Mouse (Mus musculus) myocyte (in vitro differentiated cells): Measurements from ENCODE around the gene Mcf2l. TPM values are rescaled to one million over a fixed set of nuclear protein-coding genes. Genes with fewer than 3 reads are reported as not detected.

Source experiments
- H3K27me3 ChIP-seq: one replicate; pipeline ENCODE4 v1.6.1; 2011; ENCODE audit not compliant: control insufficient read depth, insufficient read depth, insufficient read length
- H3K36me3 ChIP-seq: one replicate; pipeline ENCODE4 v1.6.1; 2011; ENCODE audit not compliant: control insufficient read depth, insufficient read depth
- H3K4me2 ChIP-seq: one replicate; pipeline ENCODE4 v1.6.1; 2011; ENCODE audit warnings: low read depth, control low read depth
- H3K4me3 ChIP-seq: one replicate; pipeline ENCODE4 v1.5.1; 2011; ENCODE audit warnings: mild to moderate bottlenecking, control low read depth, moderate library complexity
- H3K79me2 ChIP-seq: one replicate; pipeline ENCODE4 v1.6.1; 2011; ENCODE audit not compliant: control insufficient read depth, insufficient read depth
- H3ac ChIP-seq: one replicate; pipeline ENCODE4 v1.6.1; 2011; ENCODE audit not compliant: control insufficient read depth, insufficient read length
- CEBPB ChIP-seq: IDR thresholded peaks from 2 replicates; pipeline ENCODE4 v1.6.1; 2011; ENCODE audit warnings: mild to moderate bottlenecking, moderate library complexity; ENCODE audit not compliant: poor library complexity, insufficient read depth, severe bottlenecking
- E2F4 ChIP-seq: IDR thresholded peaks from one replicate; pipeline ENCODE4 v1.6.1; 2011; ENCODE audit warnings: mild to moderate bottlenecking, control low read depth, moderate library complexity; ENCODE audit not compliant: insufficient read depth
- MAX ChIP-seq: IDR thresholded peaks from one replicate; pipeline ENCODE4 v1.6.1; 2011; ENCODE audit warnings: low read depth, mild to moderate bottlenecking, control low read depth
- MYOD1 ChIP-seq, 3 experiments: IDR thresholded peaks; one replicate each; pipeline ENCODE4 v1.6.1; 2011; ENCODE audit warnings: control low read depth in 2 of 3, low read depth in 2 of 3, mild to moderate bottlenecking in 2 of 3, moderate library complexity in 1 of 3; ENCODE audit not compliant: insufficient read length in 2 of 3, control insufficient read depth in 1 of 3
- MYOG ChIP-seq, 3 experiments: IDR thresholded peaks; one replicate each; pipeline ENCODE4 v1.6.1; 2011; ENCODE audit warnings: control low read depth in 2 of 3, low read depth in 2 of 3, mild to moderate bottlenecking in 2 of 3; ENCODE audit not compliant: insufficient read length in 2 of 3, control insufficient read depth in 1 of 3, insufficient read depth in 1 of 3
- POLR2A ChIP-seq: IDR thresholded peaks from one replicate; pipeline ENCODE4 v1.6.1; 2011; ENCODE audit warnings: low read depth, mild to moderate bottlenecking, control low read depth, moderate library complexity; ENCODE audit not compliant: insufficient read length
- POLR2AphosphoS2 ChIP-seq: IDR thresholded peaks from one replicate; pipeline ENCODE4 v1.6.1; 2011; ENCODE audit warnings: low read depth, control low read depth; ENCODE audit not compliant: insufficient read length
- REST ChIP-seq: IDR thresholded peaks from one replicate; pipeline ENCODE4 v1.6.1; 2011; ENCODE audit warnings: mild to moderate bottlenecking, control low read depth, moderate library complexity; ENCODE audit not compliant: insufficient read depth, insufficient read length
- SRF ChIP-seq: IDR thresholded peaks from one replicate; pipeline ENCODE4 v1.6.1; 2011; ENCODE audit warnings: low read depth; ENCODE audit not compliant: control insufficient read depth, insufficient read length
- TCF12 ChIP-seq: IDR thresholded peaks from one replicate; pipeline ENCODE4 v1.6.1; 2011; ENCODE audit warnings: mild to moderate bottlenecking, control low read depth; ENCODE audit not compliant: poor library complexity, insufficient read depth, severe bottlenecking
- TCF3 ChIP-seq: IDR thresholded peaks from one replicate; pipeline ENCODE4 v1.6.1; 2011; ENCODE audit warnings: low read depth, control low read depth; ENCODE audit not compliant: insufficient read length
- USF1 ChIP-seq: IDR thresholded peaks from one replicate; pipeline ENCODE4 v1.6.1; 2011; ENCODE audit warnings: low read depth, mild to moderate bottlenecking, control low read depth, moderate library complexity
- polyA plus RNA-seq: library from polyadenylated mRNA; unstranded; fragments of >200 nt; fragmentation: generic; extraction: Trizol; gene quantifications from one replicate; pipeline ENCODE4 v1.2.1, GENCODE M21; 2012; ENCODE audit warnings: missing spikeins

Gene Mcf2l
- polyA plus RNA-seq, 1 experiment = 1.2 TPM

GRCm38 (mm10) chr8:12842342-12842995, 31.1 kb upstream of the Mcf2l start:
- Histone ChIP-seq H3K79me2 (no peaks in the 10 kb centered on the region), H3K4me2 (no peak overlapping the region), H3K27me3 (no peaks in the 10 kb centered on the region), H3ac (no peak overlapping the region), H3K36me3 (no peaks in the 10 kb centered on the region), H3K4me3 (no peak overlapping the region)
- TF ChIP-seq POLR2A (no peak), MYOD1 (IDR thresholded peaks at IDR 0.05; ENCODE audit: control insufficient read depth in 1 of 3, insufficient read length in 2 of 3, low read depth in 2 of 3) (no peak), MAX (no peak), TCF3 (no peak), TCF12 (no peak), USF1 (no peak), SRF (no peak), CEBPB (no peak)

GRCm38 (mm10) chr8:12844347-12844950, 29.2 kb upstream of the Mcf2l start:
- no peak overlapping the region for H3K4me3 ChIP-seq
- H3ac ChIP-seq = no peak overlapping the region
- no peaks in the 10 kb centered on the region for H3K79me2 ChIP-seq
- no peaks in the 10 kb centered on the region for H3K27me3 ChIP-seq
- H3K36me3 ChIP-seq = peaks cover 5% of the 10 kb centered on the region
- no peak overlapping the region for H3K4me2 ChIP-seq
- TF ChIP-seq MYOG (IDR thresholded peaks at IDR 0.05; ENCODE audit: control insufficient read depth in 1 of 3, insufficient read depth in 1 of 3, insufficient read length in 2 of 3, low read depth in 2 of 3) = no peak
- TF ChIP-seq USF1 = no peak
- no peak for TF ChIP-seq REST
- TF ChIP-seq POLR2AphosphoS2 = no peak
- no peak for TF ChIP-seq E2F4
- no peak for TF ChIP-seq TCF3
- TF ChIP-seq MAX = no peak

GRCm38 (mm10) chr8:12846447-12846846, 27.2 kb upstream of the Mcf2l start:
- no peaks in the 10 kb centered on the region for H3K27me3 ChIP-seq
- H3K4me2 ChIP-seq = no peak overlapping the region
- no peak overlapping the region for H3ac ChIP-seq
- H3K36me3 ChIP-seq = peaks cover 5% of the 10 kb centered on the region
- no peak overlapping the region for H3K4me3 ChIP-seq
- TF ChIP-seq USF1 (no peak), CEBPB (no peak), MAX (no peak), SRF (no peak), POLR2AphosphoS2 (no peak), MYOG (IDR thresholded peaks at IDR 0.05; ENCODE audit: control insufficient read depth in 1 of 3, insufficient read depth in 1 of 3, insufficient read length in 2 of 3, low read depth in 2 of 3) (no peak), TCF3 (no peak), TCF12 (no peak), POLR2A (no peak), E2F4 (no peak), MYOD1 (IDR thresholded peaks at IDR 0.05; ENCODE audit: control insufficient read depth in 1 of 3, insufficient read length in 2 of 3, low read depth in 2 of 3) (no peak)
- no peaks in the 10 kb centered on the region for H3K79me2 ChIP-seq

GRCm38 (mm10) chr8:12851241-12851640, 22.4 kb upstream of the Mcf2l start:
- Histone ChIP-seq H3K27me3 (no peaks in the 10 kb centered on the region), H3K4me2 (no peak overlapping the region), H3K79me2 (no peaks in the 10 kb centered on the region), H3ac (no peak overlapping the region), H3K36me3 (peaks cover 5% of the 10 kb centered on the region), H3K4me3 (no peak overlapping the region)
- no peak for TF ChIP-seq POLR2A
- no peak for TF ChIP-seq E2F4
- TF ChIP-seq MYOG (IDR thresholded peaks at IDR 0.05; ENCODE audit: control insufficient read depth in 1 of 3, insufficient read depth in 1 of 3, insufficient read length in 2 of 3, low read depth in 2 of 3) = no peak
- TF ChIP-seq TCF3 = no peak
- no peak for TF ChIP-seq CEBPB
- TF ChIP-seq TCF12 = no peak
- no peak for TF ChIP-seq REST
- no peak for TF ChIP-seq POLR2AphosphoS2

- H3K4me2 ChIP-seq = no peak overlapping the region
- no peaks in the 10 kb centered on the region for H3K79me2 ChIP-seq
- no peaks in the 10 kb centered on the region for H3K36me3 ChIP-seq
- H3K4me3 ChIP-seq = no peak overlapping the region
- no peaks in the 10 kb centered on the region for H3K27me3 ChIP-seq
- TF ChIP-seq REST (no peak), TCF3 (no peak), POLR2A (no peak), MYOD1 (IDR thresholded peaks at IDR 0.05; ENCODE audit: control insufficient read depth in 1 of 3, insufficient read length in 2 of 3, low read depth in 2 of 3) (no peak), CEBPB (no peak), MAX (no peak), USF1 (no peak), E2F4 (no peak)
- no peak overlapping the region for H3ac ChIP-seq
These were observed 17.6 kb upstream of the Mcf2l start for GRCm38 (mm10) chr8:12856038-12856437.
